Mouse (Mus musculus) forebrain, postnatal 0 days (tissue): ENCODE measurements around the gene Trem3. TPM values are rescaled to one million over a fixed set of nuclear protein-coding genes. Genes with fewer than 3 reads are reported as not detected.

Source experiments
- ATAC-seq: fragments of 200-750 bp; cut with Nextera tagmentation; 2 replicates; pipeline ENCODE4 v1.8.0; 2017; ENCODE audit warnings: mild to moderate bottlenecking, moderate library complexity
- DNase-seq: peaks from one replicate; pipeline ENCODE4 v3.0.0-alpha.2; 2015
- H3K27ac ChIP-seq: fragments of 300-500 bp; sonication (generic); 2 replicates; pipeline ENCODE4 v1.5.1; 2014; ENCODE audit warnings: low read depth, mild to moderate bottlenecking, antibody characterized with exemption, low read length, moderate library complexity, mixed read lengths
- H3K27me3 ChIP-seq: fragments of 300-500 bp; sonication (generic); 2 replicates; pipeline ENCODE4 v1.6.1; 2014; ENCODE audit warnings: mild to moderate bottlenecking, low read length, mixed read lengths; ENCODE audit not compliant: insufficient read depth
- H3K36me3 ChIP-seq: fragments of 300-500 bp; sonication (generic); 2 replicates; pipeline ENCODE4 v1.6.1; 2014; ENCODE audit warnings: mild to moderate bottlenecking, moderate library complexity; ENCODE audit not compliant: insufficient read depth
- H3K4me1 ChIP-seq: fragments of 300-500 bp; sonication (generic); 2 replicates; pipeline ENCODE4 v1.6.1; 2014; ENCODE audit warnings: antibody characterized with exemption; ENCODE audit not compliant: insufficient read depth
- H3K4me2 ChIP-seq: fragments of 300-500 bp; sonication (generic); 2 replicates; pipeline ENCODE4 v1.6.1; 2014; ENCODE audit warnings: low read depth, mild to moderate bottlenecking, moderate library complexity
- H3K4me3 ChIP-seq: fragments of 300-500 bp; sonication (generic); 2 replicates; pipeline ENCODE4 v1.5.1; 2014; ENCODE audit warnings: low read depth, low read length, mixed read lengths
- H3K9ac ChIP-seq: fragments of 300-500 bp; sonication (generic); 2 replicates; pipeline ENCODE4 v1.6.1; 2014; ENCODE audit warnings: mild to moderate bottlenecking
- H3K9me3 ChIP-seq: fragments of 300-500 bp; sonication (generic); 2 replicates; pipeline ENCODE4 v1.6.1; 2016; ENCODE audit warnings: low read length
- CTCF ChIP-seq: sonication (generic); IDR thresholded peaks from 2 replicates; pipeline ENCODE4 v1.5.1; 2016; ENCODE audit warnings: antibody characterized with exemption, control low read depth, low read depth
- WGBS: fragments of 180-500 bp; shearing (Covaris S2); extraction: QIAGEN DNeasy Blood & Tissue Kit; methylation state at CpG from one replicate; pipeline ENCODE4 v1.1.7; 2014; 5-methylcytosine and 5-hydroxymethylcytosine counted together
- polyA plus RNA-seq: library from polyadenylated mRNA; unstranded; fragments of >200 nt; fragmentation: Nextera tagmentation; extraction: Ambion mirVana; gene quantifications from 2 replicates; pipeline ENCODE4 v1.2.1, GENCODE M21; 2015
- total RNA-seq: library from RNA; depleted of rRNA; stranded (reverse); fragments of >200 nt; gene quantifications from 2 replicates; pipeline ENCODE4 v1.2.3, GENCODE M21; 2014

The Trem3 gene
- total and polyA plus RNA-seq, 2 experiments from 2014 or later = not detected

GRCm38 (mm10) chr17:48261868-48262267 is 14.3 kb downstream of the Trem3 start:
- peaks cover 8% of the 10 kb centered on the region; the same call in 1 of the 2 replicates for H3K9me3 ChIP-seq
- no peak overlapping the region for H3K4me2 ChIP-seq
- DNase-seq = no peak
- H3K9ac ChIP-seq = no peak overlapping the region
- H3K4me1 ChIP-seq = no peaks in the 10 kb centered on the region
- TF ChIP-seq CTCF = no peak
- no peaks in the 10 kb centered on the region for H3K27me3 ChIP-seq
- no peak overlapping the region for H3K27ac ChIP-seq
- WGBS = 81% methylated on average over 2 of the region's 2 CpGs
- no peak overlapping the region for H3K4me3 ChIP-seq
- ATAC-seq = no peak
- H3K36me3 ChIP-seq = no peaks in the 10 kb centered on the region

DNA sequence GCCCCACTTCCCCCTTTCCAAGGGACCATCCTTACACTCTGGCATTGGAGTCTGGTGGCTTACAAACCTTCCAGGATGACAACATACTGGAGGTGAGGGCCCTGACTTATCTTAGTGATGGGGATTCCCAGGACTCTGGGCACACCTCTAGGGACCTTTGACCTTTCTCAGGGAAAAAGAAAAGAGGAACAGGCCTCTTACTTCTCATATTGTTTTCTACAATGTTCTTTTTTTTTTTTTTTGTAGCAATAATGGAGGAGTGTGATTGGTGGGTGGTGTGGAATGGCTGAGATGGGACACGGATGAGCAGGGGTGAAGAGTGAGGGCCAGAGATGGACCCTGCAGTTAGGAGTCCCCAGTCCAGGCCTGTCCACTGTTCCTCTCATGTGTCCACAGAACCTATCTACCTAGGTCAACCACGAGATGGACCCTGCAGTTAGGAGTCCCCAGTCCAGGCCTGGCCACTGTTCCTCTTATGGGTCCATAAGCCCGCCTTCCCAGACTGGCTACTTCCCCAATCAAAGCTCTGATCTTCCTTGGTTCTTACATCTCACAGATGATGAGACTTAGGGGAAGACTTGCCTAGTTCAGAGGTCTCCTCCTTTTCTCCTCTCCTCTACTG is 16.3 kb downstream of the Trem3 start, which contains the start of gene Treml4:
Gene Treml4, plus strand, starts transcription at position 555 of the 622 bp plus-strand sequence.
- DNase-seq (no peak), ATAC-seq (no peak)
- H3K4me3 ChIP-seq = no peak within 1 kb of the TSS
- H3K9ac ChIP-seq = no peak within 1 kb of the TSS
- no peaks in the 10 kb centered on the region for H3K36me3 ChIP-seq
- WGBS = 91% methylated on average over 3 of the region's 3 CpGs
- no peak within 1 kb of the TSS for H3K27ac ChIP-seq
- no peaks in the 10 kb centered on the region for H3K4me1 ChIP-seq
- TF ChIP-seq CTCF = no peak
- H3K4me2 ChIP-seq = no peak within 1 kb of the TSS
- H3K27me3 ChIP-seq = no peaks in the 10 kb centered on the region
- H3K9me3 ChIP-seq = peaks cover 8% of the 10 kb centered on the region; the same call in 1 of the 2 replicates

- Histone ChIP-seq H3K9ac (no peak overlapping the region), H3K27ac (no peak overlapping the region), H3K36me3 (no peaks in the 10 kb centered on the region), H3K4me3 (no peak overlapping the region), H3K4me2 (no peak overlapping the region), H3K4me1 (no peaks in the 10 kb centered on the region), H3K27me3 (no peaks in the 10 kb centered on the region), H3K9me3 (peaks cover 3% of the 10 kb centered on the region; the same call in 1 of the 2 replicates)
- ATAC-seq (no peak), DNase-seq (no peak)
- no peak for TF ChIP-seq CTCF
- WGBS = 94% methylated on average over 7 of the region's 7 CpGs
Observed at GRCm38 (mm10) chr17:48264662-48265061, 17.1 kb downstream of the Trem3 start.

GRCm38 (mm10) chr17:48266138-48266537 is 18.6 kb downstream of the Trem3 start:
- DNase-seq (no peak), ATAC-seq (no peak)
- Histone ChIP-seq H3K36me3 (no peaks in the 10 kb centered on the region), H3K4me2 (no peak overlapping the region), H3K27me3 (no peaks in the 10 kb centered on the region), H3K27ac (no peak overlapping the region), H3K4me1 (no peaks in the 10 kb centered on the region), H3K9me3 (no peaks in the 10 kb centered on the region), H3K9ac (no peak overlapping the region), H3K4me3 (no peak overlapping the region)
- WGBS = 3% methylated on average over 2 of the region's 2 CpGs
- no peak for TF ChIP-seq CTCF

DNA sequence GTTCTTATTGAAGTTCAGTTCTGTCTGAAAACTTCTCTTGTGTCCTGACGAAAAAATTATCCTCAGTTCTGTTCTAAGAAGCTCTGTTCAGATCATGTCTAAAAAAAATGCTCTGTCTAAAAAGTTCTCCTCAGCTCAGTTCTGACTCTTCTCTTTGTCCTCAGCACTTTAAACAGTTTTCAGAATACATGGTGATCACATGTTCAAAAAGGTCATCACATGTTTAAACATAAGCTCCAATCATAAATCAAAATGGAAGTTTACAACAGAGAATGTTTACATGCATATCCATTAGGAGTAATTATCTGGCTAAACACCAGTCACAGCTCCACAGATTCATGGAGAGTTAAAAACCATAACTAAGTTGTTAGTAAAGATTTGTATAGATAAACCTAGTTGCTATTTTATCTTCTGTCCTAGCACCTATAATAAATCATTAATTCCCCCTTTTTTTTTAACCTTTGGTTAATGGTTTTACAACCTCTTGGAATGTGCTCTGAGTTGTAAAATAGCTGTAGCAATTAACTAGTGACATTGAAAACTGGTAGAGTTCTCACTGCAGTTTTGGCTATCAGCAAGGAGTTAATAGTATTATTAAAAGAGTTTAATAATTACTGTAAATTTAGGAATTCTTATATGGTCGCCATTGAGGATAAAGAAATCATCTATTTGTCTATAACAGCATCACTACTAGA is 19.2 kb downstream of the Trem3 start:
- no peaks in the 10 kb centered on the region for H3K36me3 ChIP-seq
- H3K4me2 ChIP-seq = no peak overlapping the region
- ATAC-seq = no peak
- no peak overlapping the region for H3K4me3 ChIP-seq
- H3K9me3 ChIP-seq = no peaks in the 10 kb centered on the region
- H3K27me3 ChIP-seq = no peaks in the 10 kb centered on the region
- H3K27ac ChIP-seq = no peak overlapping the region
- WGBS = 34% methylated on average over 2 of the region's 2 CpGs
- no peaks in the 10 kb centered on the region for H3K4me1 ChIP-seq
- no peak for TF ChIP-seq CTCF
- H3K9ac ChIP-seq = no peak overlapping the region
- DNase-seq = no peak

DNA sequence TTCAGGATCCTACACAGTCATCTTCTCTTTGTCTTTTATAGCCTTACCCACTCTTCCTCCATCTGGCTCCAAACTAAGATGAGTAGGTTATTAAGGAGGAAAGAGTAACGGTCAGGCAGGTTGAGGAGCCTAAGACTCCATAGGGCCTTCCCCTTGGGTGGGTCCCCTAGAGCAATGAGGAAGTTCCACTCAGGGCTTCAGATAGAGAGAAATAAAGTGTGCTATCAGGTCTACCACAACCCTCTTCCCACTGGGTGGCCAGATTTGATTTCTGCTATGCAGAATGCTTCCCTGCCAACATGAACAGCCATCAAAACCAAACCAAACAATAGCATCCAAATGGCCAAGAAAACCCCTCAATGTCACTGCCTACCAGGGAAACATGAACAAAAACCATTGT is 20.0 kb downstream of the Trem3 start:
- no peak overlapping the region for H3K27ac ChIP-seq
- DNase-seq (no peak), ATAC-seq (no peak)
- H3K9me3 ChIP-seq = no peaks in the 10 kb centered on the region
- no peaks in the 10 kb centered on the region for H3K4me1 ChIP-seq
- H3K27me3 ChIP-seq = no peaks in the 10 kb centered on the region
- H3K4me2 ChIP-seq = no peak overlapping the region
- WGBS = 100% methylated on average over 1 of the region's 1 CpGs
- H3K36me3 ChIP-seq = no peaks in the 10 kb centered on the region
- H3K4me3 ChIP-seq = no peak overlapping the region
- no peak for TF ChIP-seq CTCF
- no peak overlapping the region for H3K9ac ChIP-seq

GRCm38 (mm10) chr17:48268276-48268675 is 20.7 kb downstream of the Trem3 start:
- no peak for ATAC-seq
- Histone ChIP-seq H3K4me2 (no peak overlapping the region), H3K4me1 (no peaks in the 10 kb centered on the region), H3K9ac (no peak overlapping the region), H3K27ac (no peak overlapping the region), H3K4me3 (no peak overlapping the region), H3K9me3 (no peaks in the 10 kb centered on the region), H3K27me3 (no peaks in the 10 kb centered on the region), H3K36me3 (no peaks in the 10 kb centered on the region)
- no peak for DNase-seq
- TF ChIP-seq CTCF = no peak
